Mouse (Mus musculus): ENCODE data around the gene Pdilt. TPM values are rescaled to one million over a fixed set of nuclear protein-coding genes. Genes with fewer than 3 reads are reported as not detected.

Pdilt gene
- total and polyA plus RNA-seq, 2 experiments from 2014 or later: not detected

GRCm38 (mm10) chr7:119519654-119520053 lies 3.6 kb downstream of the Pdilt start:
- Histone ChIP-seq H3K9ac (replicated peaks; ENCODE audit: low read depth, low read length) (no peak overlapping the region), H3K4me1 (ENCODE audit: control insufficient read depth, insufficient read depth) (no peaks in the 10 kb centered on the region), H3K36me3 (replicated peaks; ENCODE audit: control insufficient read depth, insufficient read depth, low read length) (no peaks in the 10 kb centered on the region), H3K4me3 (ENCODE audit: low read depth, low read length) (no peak overlapping the region), H3K4me2 (ENCODE audit: low read depth, low read length) (no peak overlapping the region), H3K27me3 (ENCODE audit: control insufficient read depth, insufficient read depth, low read length) (0 out of 2 replicates have a peak, but pooled peaks cover 4% of the 10 kb centered on the region), H3K27ac (ENCODE audit: low read depth) (no peak overlapping the region), H3K9me3 (replicated peaks; ENCODE audit: control insufficient read depth, low read length) (no peaks in the 10 kb centered on the region)
- ATAC-seq (ENCODE audit: insufficient read depth, low read depth) (no peak), DNase-seq (ENCODE audit: low spot score) (peak; percentile 8)
- TF ChIP-seq EP300 (IDR thresholded peaks at IDR 0.05; ENCODE audit: low read depth) (no peak), CTCF (IDR thresholded peaks at IDR 0.05; ENCODE audit: low read depth) (peak; percentile 69)
- WGBS: 43% methylated on average over 5 of the region's 5 CpGs

GRCm38 (mm10) chr7:119519163-119519562 lies 4.1 kb downstream of the Pdilt start, which contains the start of gene Acsm5:
Gene Acsm5, plus strand, starts transcription at chr7:119519463.
- Histone ChIP-seq H3K27ac (ENCODE audit: low read depth) (no peak within 1 kb of the TSS), H3K9ac (replicated peaks; ENCODE audit: low read depth, low read length) (no peak within 1 kb of the TSS), H3K4me1 (ENCODE audit: control insufficient read depth, insufficient read depth) (no peaks in the 10 kb centered on the region), H3K4me2 (ENCODE audit: low read depth, low read length) (no peak within 1 kb of the TSS), H3K36me3 (replicated peaks; ENCODE audit: control insufficient read depth, insufficient read depth, low read length) (no peaks in the 10 kb centered on the region), H3K27me3 (ENCODE audit: control insufficient read depth, insufficient read depth, low read length) (0 out of 2 replicates have a peak, but pooled peaks cover 4% of the 10 kb centered on the region), H3K9me3 (replicated peaks; ENCODE audit: control insufficient read depth, low read length) (no peaks in the 10 kb centered on the region), H3K4me3 (ENCODE audit: low read depth, low read length) (no peak within 1 kb of the TSS)
- DNase-seq (ENCODE audit: low spot score) (no peak), ATAC-seq (ENCODE audit: insufficient read depth, low read depth) (no peak)
- WGBS: 61% methylated on average over 5 of the region's 5 CpGs
- TF ChIP-seq CTCF (IDR thresholded peaks at IDR 0.05; ENCODE audit: low read depth) (no peak), EP300 (IDR thresholded peaks at IDR 0.05; ENCODE audit: low read depth) (no peak)

- Histone ChIP-seq H3K9me3 (replicated peaks; ENCODE audit: control insufficient read depth, low read length) (no peaks in the 10 kb centered on the region), H3K4me1 (ENCODE audit: control insufficient read depth, insufficient read depth) (no peaks in the 10 kb centered on the region), H3K36me3 (replicated peaks; ENCODE audit: control insufficient read depth, insufficient read depth, low read length) (no peaks in the 10 kb centered on the region), H3K4me2 (ENCODE audit: low read depth, low read length) (no peak overlapping the region), H3K9ac (replicated peaks; ENCODE audit: low read depth, low read length) (no peak overlapping the region), H3K27me3 (ENCODE audit: control insufficient read depth, insufficient read depth, low read length) (0 out of 2 replicates have a peak, but pooled peaks cover 4% of the 10 kb centered on the region), H3K4me3 (ENCODE audit: low read depth, low read length) (no peak overlapping the region), H3K27ac (ENCODE audit: low read depth) (no peak overlapping the region)
- DNase-seq (ENCODE audit: low spot score) (no peak), ATAC-seq (ENCODE audit: insufficient read depth, low read depth) (no peak)
- TF ChIP-seq EP300 (IDR thresholded peaks at IDR 0.05; ENCODE audit: low read depth) (no peak), CTCF (IDR thresholded peaks at IDR 0.05; ENCODE audit: low read depth) (no peak)
- WGBS: 72% methylated on average over 7 of the region's 7 CpGs
Observed at GRCm38 (mm10) chr7:119516272-119516558, 7.1 kb downstream of the Pdilt start.

GRCm38 (mm10) chr7:119515492-119516271 lies 7.6 kb downstream of the Pdilt start:
- no peak for TF ChIP-seq EP300 (IDR thresholded peaks at IDR 0.05; ENCODE audit: low read depth)
- TF ChIP-seq CTCF (IDR thresholded peaks at IDR 0.05; ENCODE audit: low read depth): peak; percentile 66
- H3K4me2 ChIP-seq (ENCODE audit: low read depth, low read length): no peak overlapping the region
- H3K9ac ChIP-seq (replicated peaks; ENCODE audit: low read depth, low read length): no peak overlapping the region
- ATAC-seq (ENCODE audit: insufficient read depth, low read depth) (no peak), DNase-seq (ENCODE audit: low spot score) (peak; percentile 9)
- H3K9me3 ChIP-seq (replicated peaks; ENCODE audit: control insufficient read depth, low read length): no peaks in the 10 kb centered on the region
- no peaks in the 10 kb centered on the region for H3K4me1 ChIP-seq (ENCODE audit: control insufficient read depth, insufficient read depth)
- no peaks in the 10 kb centered on the region for H3K36me3 ChIP-seq (replicated peaks; ENCODE audit: control insufficient read depth, insufficient read depth, low read length)
- no peak overlapping the region for H3K27ac ChIP-seq (ENCODE audit: low read depth)
- 0 out of 2 replicates have a peak, but pooled peaks cover 4% of the 10 kb centered on the region for H3K27me3 ChIP-seq (ENCODE audit: control insufficient read depth, insufficient read depth, low read length)
- no peak overlapping the region for H3K4me3 ChIP-seq (ENCODE audit: low read depth, low read length)
- 52% methylated on average over 10 of the region's 10 CpGs for WGBS

DNA sequence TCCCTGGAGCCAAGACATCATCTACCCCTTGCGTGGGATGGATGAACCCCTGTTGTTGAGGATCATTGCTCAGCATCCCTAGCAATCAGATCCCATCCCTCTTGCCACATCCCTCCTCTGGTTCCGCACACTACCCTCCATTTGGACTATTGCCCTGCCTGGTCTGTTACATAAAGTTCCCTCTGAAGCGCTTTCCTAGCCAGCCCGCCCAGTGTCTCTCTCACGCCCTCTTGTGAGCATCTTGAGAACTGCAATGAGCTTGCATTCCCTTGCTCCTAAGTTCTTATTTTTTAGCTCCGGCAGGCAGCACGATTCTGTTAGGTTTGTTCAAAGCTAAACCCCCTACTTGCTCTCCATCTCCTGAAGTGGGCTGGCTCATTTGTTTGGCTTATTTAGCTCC lies 10.2 kb downstream of the Pdilt start:
- no peak overlapping the region for H3K4me2 ChIP-seq (ENCODE audit: low read depth, low read length)
- no peak overlapping the region for H3K4me3 ChIP-seq (ENCODE audit: low read depth, low read length)
- DNase-seq (ENCODE audit: low spot score) (no peak), ATAC-seq (ENCODE audit: insufficient read depth, low read depth) (no peak)
- H3K27me3 ChIP-seq (ENCODE audit: control insufficient read depth, insufficient read depth, low read length): 0 out of 2 replicates have a peak, but pooled peaks cover 4% of the 10 kb centered on the region
- no peaks in the 10 kb centered on the region for H3K36me3 ChIP-seq (replicated peaks; ENCODE audit: control insufficient read depth, insufficient read depth, low read length)
- H3K9me3 ChIP-seq (replicated peaks; ENCODE audit: control insufficient read depth, low read length): no peaks in the 10 kb centered on the region
- no peak overlapping the region for H3K27ac ChIP-seq (ENCODE audit: low read depth)
- no peak overlapping the region for H3K9ac ChIP-seq (replicated peaks; ENCODE audit: low read depth, low read length)
- WGBS: 26% methylated on average over 7 of the region's 7 CpGs
- no peak for TF ChIP-seq EP300 (IDR thresholded peaks at IDR 0.05; ENCODE audit: low read depth)
- TF ChIP-seq CTCF (IDR thresholded peaks at IDR 0.05; ENCODE audit: low read depth): peak; percentile 50
- no peaks in the 10 kb centered on the region for H3K4me1 ChIP-seq (ENCODE audit: control insufficient read depth, insufficient read depth)

Measured in heart, postnatal 0 days (tissue).